Mouse (Mus musculus): ENCODE data around the gene Fto.

The Fto gene

DNA sequence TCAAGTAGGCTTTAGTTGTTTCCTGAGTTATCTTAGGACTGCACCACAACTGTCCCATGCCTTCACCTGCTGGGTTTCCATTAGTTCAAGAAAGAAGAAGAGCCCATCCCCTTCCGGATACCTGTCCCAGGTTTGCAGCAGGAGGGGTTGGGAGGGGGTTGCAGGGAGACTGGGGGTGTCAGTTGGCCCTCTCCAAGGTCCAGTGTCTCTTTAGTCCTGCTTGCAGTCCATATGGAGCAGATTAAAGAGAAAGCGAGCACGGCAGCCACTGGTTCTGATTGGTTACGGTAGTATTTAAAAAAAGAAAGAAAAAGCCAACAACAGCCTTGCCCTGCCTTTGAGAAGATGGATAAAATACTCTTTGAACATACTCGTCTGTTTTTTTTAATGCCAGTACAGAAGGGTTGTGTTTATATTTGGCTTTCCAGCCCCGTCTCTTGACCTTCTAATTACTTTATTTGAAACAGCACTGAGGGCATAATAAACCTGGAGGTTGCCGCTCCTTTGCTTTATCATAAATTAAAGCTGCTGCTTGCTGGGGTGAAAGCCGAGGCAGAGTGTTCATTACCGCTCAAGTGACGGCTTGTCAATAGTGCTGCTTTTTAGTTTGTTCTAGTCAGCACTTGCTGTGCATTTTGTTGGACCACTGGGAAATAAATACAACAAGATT lies 279.2 kb downstream of the Fto start:
- in situ Hi-C loops (cut with MboI, MseI): no loop called here

DNA sequence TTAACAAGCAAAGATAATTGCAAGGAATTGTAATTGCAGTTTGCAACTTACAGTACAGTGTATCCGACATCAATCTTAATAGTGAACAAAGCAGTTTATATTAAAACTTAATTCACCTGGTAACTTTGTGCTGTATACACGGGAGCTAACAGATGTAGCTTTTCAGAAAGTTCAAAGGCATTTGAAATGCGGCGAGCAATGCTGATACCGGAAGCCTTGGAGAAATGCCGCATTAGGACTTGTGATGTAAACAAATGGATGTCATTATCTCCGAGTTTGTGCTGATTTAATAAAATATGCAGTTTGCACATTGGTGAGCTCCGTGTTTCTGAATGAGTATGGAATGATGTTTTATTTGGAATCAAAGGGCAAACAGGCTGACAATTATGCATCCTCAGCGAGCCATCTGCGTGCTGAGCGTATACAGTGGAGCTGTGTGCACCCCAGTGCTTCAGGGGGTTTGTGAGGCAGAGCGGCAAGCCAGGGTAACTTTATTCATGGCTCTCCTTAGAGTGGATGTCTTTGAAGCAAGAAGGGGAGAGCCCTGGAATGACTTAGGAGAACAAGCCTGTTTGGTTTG lies 280.0 kb downstream of the Fto start:
- in situ Hi-C loops (cut with MboI, MseI): no loop called here

DNA sequence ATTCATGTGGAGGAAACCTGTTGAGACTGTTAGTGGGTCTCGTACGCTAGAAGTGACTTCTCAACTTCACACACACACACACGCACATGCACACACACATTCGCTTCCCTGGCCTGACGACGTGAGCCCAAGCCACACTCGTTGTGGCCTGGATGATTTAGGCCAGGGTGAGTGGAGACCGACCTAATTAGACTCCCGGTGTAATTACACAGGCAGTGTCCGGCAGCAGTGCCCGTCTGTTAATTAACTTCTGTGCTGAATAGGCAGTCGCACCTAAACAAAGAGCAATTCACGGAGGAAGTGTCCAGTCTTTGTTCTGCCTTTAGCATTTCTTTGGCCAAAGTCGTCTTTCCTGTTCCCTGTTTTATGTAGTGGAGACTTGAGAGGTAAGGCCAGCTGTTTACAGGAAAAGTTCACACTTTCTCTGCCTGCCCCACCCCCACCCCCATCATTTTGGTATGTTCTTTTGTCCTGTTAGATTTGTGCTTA lies 286.1 kb downstream of the Fto start:
- in situ Hi-C loops (cut with MboI, MseI): no loop called here

DNA sequence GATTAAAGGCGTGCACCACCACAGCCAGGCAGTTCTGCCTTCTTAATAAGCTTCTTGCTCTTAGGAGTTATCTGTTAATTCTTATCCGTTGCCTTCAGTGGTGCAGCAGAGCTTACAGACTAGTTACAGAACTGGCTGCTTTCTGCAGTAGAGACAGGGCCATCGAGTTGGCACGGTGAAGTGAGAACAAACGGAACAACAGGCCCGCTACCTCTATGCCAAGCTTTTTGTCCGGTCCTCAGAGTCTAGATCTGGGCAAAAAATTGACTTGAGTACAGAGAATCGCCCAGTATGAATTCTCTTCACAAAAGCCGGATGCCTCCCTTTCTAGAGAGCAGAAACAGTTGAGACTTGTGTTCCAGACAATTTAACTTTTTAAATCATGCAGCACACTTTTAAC lies 290.4 kb downstream of the Fto start:
- in situ Hi-C loops (cut with MboI, MseI): no loop called here

DNA sequence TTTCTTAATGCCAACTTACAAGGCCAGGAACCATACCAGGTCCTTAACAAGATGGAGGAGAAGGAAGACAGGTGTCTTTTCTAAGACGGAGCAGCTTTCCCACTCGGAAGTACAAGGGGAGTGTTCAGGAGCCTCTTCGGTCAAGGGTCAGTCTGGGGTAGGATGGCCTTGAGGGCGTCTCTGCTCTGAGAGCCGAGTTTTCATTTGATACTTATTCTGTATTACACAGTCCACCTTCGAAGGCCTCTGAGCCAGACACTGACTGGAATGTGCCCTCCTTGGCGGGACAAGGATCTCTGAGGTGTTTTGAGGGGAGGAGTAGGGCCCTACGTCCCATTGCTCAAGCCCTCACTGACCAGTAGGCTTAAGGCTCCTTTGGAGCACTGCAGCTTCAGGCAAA lies 292.6 kb downstream of the Fto start:
- in situ Hi-C loops (cut with MboI, MseI): no loop called here

DNA sequence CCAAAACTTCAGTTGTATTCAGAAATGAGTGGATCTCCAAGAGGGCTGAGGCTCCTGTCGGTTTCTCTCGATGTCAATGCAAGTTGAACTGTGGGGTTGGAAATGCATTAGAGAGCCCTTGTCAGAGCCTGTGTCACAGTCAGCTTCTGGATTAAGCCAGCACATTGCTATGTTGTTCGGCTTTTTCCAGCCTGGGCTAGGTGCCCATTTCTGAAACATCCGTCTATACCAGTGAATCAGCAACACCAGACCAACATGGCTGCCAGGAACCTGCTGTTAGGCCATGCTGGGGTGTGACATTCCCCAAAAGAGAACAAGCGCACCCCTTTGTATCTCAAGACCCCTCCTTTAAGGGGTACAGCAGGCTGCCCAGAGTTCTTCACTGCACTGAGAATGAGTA lies 293.8 kb downstream of the Fto start:
- in situ Hi-C loops (cut with MboI, MseI): no loop called here

DNA sequence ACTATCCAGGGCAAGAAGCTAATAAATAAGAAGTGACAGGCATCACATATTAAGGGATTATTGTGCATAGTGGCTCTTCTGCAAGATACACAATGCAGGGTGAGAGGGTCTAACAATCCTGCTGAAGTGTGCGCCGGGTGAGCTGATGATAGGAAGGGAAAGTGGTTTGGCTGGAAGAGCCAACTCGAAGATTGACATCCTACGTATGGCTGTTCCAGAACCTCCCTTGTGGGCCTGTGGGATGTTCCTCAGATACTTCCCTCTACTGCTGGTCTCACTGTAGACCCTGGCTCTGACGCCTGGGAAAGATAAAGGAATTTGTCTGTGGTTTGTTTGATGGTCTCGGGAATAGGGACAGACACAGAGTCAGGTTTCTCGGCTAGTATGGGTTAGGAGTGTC lies 297.9 kb downstream of the Fto start:
- in situ Hi-C loops (cut with MboI, MseI): no loop called here

DNA sequence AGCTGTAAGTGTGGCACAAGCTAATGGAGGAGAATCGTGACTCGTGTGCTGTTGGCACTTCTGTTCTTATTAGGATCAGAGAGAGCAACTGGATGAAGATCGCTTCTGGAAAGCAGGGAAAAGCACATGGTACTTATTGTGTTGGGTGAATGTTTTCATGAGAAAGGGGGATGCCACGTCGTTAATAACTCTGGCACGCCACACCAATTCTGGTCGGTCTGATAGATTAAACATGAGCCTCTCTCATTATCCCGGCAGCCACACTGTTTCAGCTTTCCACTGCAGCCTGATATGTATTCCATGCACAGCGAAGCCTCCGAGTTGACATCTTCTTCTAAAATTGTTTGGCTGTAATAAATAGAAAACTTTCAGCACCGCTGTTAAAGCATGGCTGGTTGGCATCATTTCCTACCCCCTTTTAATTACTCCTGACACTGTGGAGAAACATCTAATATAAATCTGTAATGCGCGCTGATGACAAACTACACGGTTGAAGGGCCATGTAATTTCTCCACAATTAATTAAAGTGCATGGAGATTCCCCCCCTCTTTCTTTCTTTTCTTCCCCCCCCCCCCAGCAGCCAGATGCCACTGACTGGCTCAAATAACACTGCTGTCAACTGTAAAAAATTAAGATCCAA lies 298.5 kb downstream of the Fto start:
- in situ Hi-C loops (cut with MboI, MseI): no loop called here

DNA sequence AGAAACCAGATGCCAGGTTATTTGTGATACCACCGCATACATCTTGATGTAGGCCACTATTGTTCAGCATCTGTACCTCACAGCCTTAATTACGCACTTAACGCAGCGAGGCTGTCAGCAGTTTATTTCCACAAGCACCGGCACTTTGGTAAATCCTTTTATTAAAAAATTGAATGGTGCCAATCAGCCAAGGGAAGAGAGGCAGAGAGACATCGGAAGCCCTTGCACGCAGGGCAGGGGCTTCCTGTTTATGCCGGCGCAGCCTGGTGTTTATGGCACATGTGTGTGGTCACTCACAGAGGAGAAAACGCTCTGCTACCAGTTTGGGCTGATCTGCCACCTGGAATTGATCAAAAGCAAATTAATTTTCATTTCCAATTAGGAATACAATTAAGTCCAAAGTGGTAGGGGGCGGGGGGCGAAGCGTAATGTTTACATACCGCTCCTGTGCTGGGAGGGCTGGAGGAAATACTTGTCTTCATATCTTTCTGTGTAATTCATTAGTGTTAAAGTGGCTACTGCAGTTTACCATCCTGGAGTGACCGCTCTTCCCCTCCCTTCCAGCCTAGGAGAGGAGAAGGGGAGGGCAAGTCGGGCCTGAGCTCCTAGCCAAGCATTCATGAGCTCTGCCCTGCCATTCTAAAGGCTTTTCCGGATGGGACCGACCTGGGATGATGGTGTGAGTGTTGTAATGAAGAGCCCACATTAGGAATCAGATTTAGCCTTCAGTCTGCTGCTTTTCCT lies 299.2 kb downstream of the Fto start:
- in situ Hi-C loops (cut with MboI, MseI): no loop called here

DNA sequence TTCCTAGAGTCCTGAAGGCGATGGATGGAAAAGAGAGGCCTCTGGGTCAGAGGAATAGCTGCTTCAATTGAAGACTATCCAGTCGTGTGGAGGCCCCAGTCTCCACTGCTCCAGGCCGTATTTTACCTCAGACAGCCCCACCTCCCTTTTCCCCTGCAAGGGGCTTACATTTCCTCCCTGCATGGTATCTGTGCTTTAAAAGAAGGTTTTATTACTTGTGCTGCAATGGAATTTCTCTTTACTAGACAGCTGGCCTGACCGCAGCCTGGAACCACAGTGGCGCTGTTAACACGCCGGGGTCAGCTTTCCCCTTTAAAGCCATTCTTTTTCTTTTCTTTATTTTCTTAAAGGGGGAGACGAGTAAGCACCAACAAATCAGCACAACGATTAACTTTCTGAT lies 300.3 kb downstream of the Fto start:
- in situ Hi-C loops (cut with MboI, MseI): no loop called here

DNA sequence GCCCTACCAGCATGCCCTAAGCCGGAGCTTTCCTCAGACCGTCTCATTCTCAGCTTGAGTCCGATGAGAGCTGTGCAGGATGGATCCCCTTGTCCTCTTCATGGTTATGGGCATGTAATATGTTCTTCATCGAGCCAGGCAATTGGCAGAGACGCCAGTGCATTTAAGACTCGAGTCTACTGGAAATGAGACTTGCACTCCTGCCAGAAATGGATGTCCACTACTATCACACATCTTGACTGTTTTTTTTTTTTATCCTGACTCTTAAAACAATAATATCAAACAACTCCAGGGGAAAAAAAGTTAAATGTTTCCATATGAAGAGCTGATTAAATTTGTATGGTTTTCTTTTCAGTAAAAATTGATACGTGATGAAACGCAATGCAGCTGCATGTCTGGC lies 301.9 kb downstream of the Fto start:
- in situ Hi-C loops (cut with MboI, MseI): no loop called here

DNA sequence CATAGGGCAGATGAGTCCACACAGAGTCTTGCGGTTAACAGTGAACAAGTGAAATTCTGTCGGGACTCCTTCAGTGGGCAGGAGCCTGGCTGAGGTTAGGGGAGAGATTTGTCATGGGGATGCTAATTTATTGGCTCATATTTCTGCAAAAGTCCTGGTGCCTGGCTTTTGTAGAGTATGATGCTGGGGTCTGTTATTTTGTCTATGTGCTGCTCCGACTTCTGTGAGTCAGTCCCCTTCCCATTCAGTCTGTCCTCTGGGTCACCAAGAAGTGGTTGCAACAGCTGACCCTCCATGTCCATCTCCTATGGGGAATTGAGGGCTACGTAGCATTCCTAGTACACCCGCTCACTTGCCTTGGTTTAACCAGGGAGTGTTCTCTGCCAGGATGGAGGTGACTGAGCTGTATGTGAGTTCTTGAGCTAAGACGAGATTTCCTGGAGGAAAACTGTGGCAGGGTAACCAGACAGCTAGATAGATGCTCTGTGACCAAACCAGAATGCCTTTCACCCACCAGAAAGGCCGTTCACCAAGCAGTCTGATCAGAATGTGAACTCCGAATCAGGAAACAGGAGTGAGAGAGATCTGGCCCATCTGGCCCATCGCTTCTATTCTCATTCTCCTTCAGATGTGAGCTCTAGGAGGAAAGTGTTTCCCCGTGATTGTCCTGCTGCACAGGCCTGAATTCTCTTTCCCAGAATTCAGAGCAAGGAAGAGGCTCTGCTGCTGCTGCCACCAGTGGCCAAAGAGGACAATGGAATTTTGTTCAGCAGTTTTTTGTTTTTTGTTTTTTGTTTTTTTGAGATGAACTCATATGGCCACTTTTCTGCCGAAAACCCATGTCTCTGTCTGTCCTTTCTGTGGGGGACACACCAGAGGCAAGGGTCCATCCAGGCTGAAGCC lies 302.7 kb downstream of the Fto start:
- in situ Hi-C loops (cut with MboI, MseI): no loop called here

DNA sequence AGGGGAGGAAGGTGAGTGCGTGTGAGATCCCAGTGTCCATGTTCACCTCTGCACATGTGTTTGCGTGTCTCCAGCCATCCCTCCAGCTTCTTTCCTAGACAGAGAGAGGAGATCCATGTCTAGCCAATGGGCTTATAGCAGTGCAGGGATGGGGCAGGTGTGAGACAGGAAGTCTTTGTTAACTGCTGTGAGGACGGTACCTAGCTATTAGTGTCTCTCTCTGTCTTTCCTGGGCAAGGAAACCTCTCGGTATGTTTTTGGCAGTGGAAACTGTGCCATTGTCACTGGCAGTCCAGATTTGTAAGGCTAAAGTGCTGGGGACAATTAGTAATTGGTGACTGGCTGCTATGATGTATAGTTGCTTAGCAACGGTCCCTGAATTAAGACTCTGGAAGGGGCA lies 304.4 kb downstream of the Fto start:
- in situ Hi-C loops (cut with MboI, MseI): no loop called here

DNA sequence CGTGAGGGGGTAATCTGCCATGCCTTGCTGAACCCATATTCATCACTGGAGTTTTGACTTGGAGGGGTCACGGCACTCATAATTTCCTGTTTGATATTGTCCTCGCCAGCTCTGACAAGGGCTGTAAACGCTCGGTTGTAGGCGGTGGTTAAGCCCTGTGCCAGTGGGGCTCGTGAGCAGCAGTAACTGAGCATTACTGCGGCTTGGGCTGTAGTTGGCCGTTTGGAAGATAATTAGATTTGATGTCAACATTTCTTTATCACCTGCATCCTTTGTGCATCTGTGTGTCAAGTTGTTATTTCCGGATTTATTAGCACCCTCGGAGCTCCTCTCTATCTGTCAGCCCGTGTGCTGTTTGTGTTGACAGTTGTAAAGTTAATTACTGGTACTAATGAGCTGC lies 309.4 kb downstream of the Fto start:
- in situ Hi-C loops (cut with MboI, MseI): no loop called here

DNA sequence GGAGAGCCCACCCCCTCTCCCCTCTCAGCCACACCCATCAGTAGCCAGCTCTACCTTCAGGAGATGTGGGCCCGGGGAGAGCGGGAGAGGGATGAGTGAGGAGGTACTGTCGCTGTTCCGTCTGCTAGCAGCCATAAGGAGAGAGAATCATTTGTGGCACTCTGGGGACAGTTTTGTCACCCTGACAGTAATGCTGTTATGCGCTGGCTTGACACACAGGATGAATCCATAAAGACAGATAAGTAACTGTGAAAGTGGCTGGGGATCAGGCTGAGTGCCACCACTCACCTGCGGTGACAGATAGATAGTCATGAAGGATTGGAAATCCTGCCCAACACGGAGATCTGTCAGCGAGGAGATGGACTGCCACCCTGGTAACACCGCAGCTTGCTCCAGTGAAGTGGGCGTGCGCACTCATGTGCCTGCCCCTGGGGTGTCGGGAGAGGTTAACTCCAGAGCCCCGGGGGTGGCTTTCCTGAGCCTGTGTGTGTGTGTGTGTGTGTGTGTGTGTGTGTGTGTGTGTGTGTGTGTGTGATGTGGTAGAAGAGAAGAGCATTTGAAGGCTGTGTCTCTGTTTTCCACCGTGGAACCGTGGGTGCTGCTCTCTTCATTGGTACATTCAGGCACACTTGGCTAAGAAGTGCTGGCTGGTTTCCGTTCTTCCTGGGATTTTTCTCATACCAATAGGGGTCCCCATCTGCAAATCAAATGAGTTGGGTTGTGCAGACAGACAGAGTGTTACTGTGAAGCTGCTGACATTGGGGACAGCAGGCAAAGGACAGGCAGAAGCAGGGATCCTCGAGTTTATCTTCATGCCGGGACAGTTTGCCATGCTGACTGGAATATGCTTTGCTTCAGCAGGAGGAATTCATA lies 312.6 kb downstream of the Fto start:
- in situ Hi-C loops (cut with MboI, MseI): no loop called here

DNA sequence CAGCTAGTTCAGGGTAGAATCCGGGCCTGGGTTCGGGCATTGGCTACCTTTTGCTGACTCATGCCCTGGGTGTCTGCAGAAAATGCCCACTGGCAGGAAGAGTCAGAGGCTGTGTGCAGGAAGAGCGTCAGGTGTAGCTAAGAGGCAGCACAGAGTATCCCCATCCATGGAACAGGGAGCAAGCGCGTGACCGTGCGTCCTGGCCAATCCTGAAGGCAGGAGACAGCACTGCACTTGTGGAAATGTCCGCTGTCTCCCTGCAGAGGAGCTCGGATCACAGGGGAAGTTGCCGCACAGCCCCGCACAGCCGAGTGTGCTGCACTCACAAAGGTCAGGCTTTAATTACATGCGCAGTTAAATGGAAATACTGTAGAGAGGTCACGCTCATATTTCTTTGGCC lies 316.3 kb downstream of the Fto start:
- in situ Hi-C loops (cut with MboI, MseI): no loop called here

DNA sequence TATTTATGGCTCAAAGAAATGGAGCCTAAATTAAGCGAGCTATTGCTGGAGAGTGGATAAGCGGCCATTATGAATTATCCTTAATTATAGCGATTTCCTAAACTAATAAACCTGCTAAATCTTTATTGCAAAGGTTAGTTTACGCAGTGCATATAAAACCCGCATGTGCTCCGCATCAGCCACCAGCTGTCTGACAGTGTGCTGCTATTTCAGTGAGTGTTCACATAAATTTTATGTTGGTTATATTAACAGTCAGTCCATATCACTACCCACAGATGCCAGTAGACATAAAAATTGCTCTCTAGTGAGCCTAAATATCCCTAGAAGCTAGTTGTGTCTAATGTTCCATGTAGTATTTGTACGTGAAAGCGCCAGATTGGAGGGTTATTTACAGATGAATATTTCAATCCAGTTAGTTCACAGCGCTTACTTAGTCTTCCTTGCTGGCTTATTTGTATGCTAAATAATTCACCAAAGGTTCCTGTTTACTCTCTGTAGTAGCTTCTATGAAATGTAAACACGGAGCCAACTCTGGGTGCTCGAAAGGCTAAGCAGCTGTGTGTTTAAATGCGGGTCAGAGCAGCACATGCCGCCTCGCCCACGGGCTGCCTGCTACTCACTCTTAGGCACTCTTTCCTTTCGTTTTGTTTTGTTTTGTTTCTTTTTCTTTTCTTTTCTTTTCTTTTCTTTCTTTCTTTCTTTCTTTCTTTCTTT lies 317.2 kb downstream of the Fto start:
- in situ Hi-C loops (cut with MboI, MseI): no loop called here

DNA sequence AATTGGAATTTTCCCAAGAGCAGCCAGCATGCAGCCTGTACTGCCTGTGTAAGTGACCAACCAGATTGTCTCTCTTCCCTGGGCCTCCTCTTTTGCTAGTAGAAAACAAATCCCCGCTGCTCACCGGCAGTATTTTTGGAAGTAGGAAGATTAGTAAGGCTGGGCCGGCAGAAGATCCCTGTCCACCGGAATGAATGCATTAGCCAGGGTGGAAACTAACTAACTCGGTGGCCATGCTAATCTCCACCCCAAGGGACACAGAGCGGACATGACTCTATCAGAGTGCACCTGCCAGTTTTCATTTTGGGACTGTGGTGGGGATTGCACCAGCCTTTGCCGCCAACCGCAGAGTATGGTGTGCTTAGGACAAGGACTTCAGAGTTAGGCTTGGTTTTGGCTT lies 319.1 kb downstream of the Fto start:
- in situ Hi-C loops (cut with MboI, MseI): no loop called here

DNA sequence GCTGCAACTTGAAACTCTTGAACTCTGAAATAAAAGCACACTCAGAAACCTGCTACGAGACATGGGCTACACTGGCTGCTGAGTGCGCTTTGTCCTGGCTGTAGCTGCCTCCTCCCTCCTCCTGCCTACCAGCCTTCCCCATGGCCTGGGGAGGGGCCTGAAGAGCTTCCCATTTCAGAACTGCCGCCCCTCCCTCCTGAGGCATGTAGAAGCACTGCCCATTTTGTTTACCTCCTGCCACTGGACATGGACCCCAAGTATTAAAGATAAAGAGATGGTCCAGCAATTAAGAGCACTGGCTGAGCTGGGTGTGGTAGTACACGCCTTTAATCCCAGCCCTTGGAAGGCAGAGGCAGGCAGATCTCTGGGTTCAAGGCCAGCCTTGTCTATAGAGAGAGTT lies 322.1 kb downstream of the Fto start:
- in situ Hi-C loops (cut with MboI, MseI): no loop called here

DNA sequence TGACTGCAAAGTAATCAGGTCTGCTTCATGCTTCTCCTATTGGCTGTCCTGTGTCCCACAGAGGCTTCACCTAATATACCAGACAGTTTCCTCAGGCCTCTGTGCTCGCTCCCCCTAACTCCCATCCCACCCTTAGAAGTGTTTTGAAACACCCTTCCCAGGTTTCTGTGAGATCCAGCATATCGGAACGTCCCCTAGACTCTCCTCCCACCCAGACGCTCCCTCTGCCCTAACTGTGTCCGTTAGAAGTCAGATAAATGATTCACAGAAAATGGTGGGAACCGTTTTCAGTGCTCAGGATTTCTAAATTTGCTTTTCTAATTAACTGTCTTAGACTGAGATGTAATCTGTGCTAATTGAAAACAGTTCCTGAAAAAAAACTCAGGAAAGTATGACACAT lies 323.6 kb downstream of the Fto start:
- in situ Hi-C loops (cut with MboI, MseI): no loop called here

All from T-helper 2 cell (primary cell).